Mouse (Mus musculus): ENCODE measurements around the gene Kcnk5.
A peak's percentile ranks its signal among the peaks of the same experiment; 100 is the strongest.

GRCm38 (mm10) chr14:20172509-20172908 lies 9.1 kb downstream of the Kcnk5 start:
- TF ChIP-seq CTCF (conservative IDR thresholded peaks at IDR 0.05 in 1 of 2, IDR thresholded peaks at IDR 0.05 in 1 of 2; ENCODE audit: low read depth in 2 of 2, low read length in 2 of 2) (no peak), POLR2A (IDR thresholded peaks at IDR 0.05; ENCODE audit: low read depth, low read length) (no peak), MYC (IDR thresholded peaks at IDR 0.05; ENCODE audit: low read depth, low read length) (no peak), USF1 (IDR thresholded peaks at IDR 0.05; ENCODE audit: low read depth, low read length) (no peak), NELFE (IDR thresholded peaks at IDR 0.05; ENCODE audit: low read depth, low read length) (no peak), MXI1 (IDR thresholded peaks at IDR 0.05; ENCODE audit: low read depth, low read length) (no peak), EP300 (IDR thresholded peaks at IDR 0.05; ENCODE audit: low read length) (no peak), ZC3H11A (IDR thresholded peaks at IDR 0.05; ENCODE audit: low read depth, low read length) (no peak), MAZ (IDR thresholded peaks at IDR 0.05; ENCODE audit: low read depth, low read length) (0 out of 2 replicates have a peak, but pooled peaks have one; percentile 60)

Measured in CH12.LX (cell line).